Mouse (Mus musculus): ENCODE results near the gene Olfr907.

Olfr907 gene

GRCm38 (mm10) chr9:38495501-38495900 lies at the start of gene Olfr907:
Gene Olfr907 (plus strand): TSS chr9:38495801.
- no peak for DNase-seq

- DNase-seq = no peak
Observed at GRCm38 (mm10) chr9:38447352-38447751, 48.2 kb upstream of the Olfr907 start, which contains the start of gene Olfr902. Gene Olfr902 (plus strand): TSS chr9:38447652.

- DNase-seq = no peak
Observed at GRCm38 (mm10) chr9:38462844-38463243, 32.8 kb upstream of the Olfr907 start, which contains the start of gene Olfr904. Gene Olfr904 (plus strand): TSS chr9:38463144.

GRCm38 (mm10) chr9:38470807-38471206 lies 24.8 kb upstream of the Olfr907 start, which contains the start of gene Olfr905:
Gene Olfr905 (plus strand): TSS chr9:38471107.
- no peak for DNase-seq

GRCm38 (mm10) chr9:38486785-38487184 lies 8.8 kb upstream of the Olfr907 start, which contains the start of gene Olfr906:
Gene Olfr906 (plus strand): TSS chr9:38487085.
- no peak for DNase-seq

- no peak for DNase-seq
Observed at GRCm38 (mm10) chr9:38512353-38512752, 16.8 kb downstream of the Olfr907 start.

- no peak for DNase-seq
Observed at GRCm38 (mm10) chr9:38521280-38521679, 25.7 kb downstream of the Olfr907 start, which contains the start of gene Olfr911-ps1. Gene Olfr911-ps1 (plus strand): TSS chr9:38521580.

- DNase-seq = no peak
Observed at GRCm38 (mm10) chr9:38537549-38537948, 41.9 kb downstream of the Olfr907 start, which contains the start of gene Olfr910. Gene Olfr910 (plus strand): TSS chr9:38537849.
